In the genomic region with DNA sequence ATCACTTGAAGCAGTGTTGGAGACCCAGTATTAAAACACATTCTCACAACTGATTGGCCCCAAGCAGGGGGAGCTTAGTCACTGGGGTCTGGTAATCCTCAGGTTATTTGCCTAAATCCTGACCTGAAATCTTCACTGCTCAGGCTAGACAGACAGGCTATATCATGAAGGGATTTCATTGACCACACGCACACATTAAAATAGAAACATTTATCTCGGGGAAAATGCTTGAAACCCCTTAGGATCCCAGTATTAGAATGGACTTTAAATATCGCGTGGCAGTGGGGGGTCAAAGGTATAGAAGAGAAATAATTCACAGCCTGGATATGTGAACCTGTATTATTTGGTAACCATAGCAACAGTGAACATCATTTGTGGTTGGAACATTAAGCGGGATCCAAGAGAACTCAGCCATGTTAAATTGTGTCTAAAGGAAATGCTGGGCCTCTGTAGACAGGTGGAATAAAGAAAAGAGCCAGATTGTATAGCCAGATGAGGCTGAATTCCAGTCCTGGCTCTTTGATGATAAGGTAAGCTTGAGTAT, we compare ENCODE assay signal across 12 mouse cellular contexts. TPM values are rescaled to one million over a fixed set of nuclear protein-coding genes. Genes with fewer than 3 reads are reported as not detected.
DNase-seq lines count a peak whose midpoint lies in the region; ATAC-seq lines count a peak whose summit lies in the region.
"Had no signal": no experiment of that assay in that cellular context is flagged by ENCODE, and none has a peak within 500 bp of the region (broad histone marks: within the 10 kb centered on the region; RNA-seq: fewer than 3 reads in every experiment).

No protein-coding gene starts in this region.

- no peak overlapping the region for H3K4me2 ChIP-seq in neural tube, embryonic 11.5 days (ENCODE audit: low read depth)
- peak overlapping the region; percentile 64 for H3K4me2 ChIP-seq in forebrain, embryonic 13.5 days
- peak overlapping the region; percentile 57 for H3K4me2 ChIP-seq in midbrain, embryonic 14.5 days (ENCODE audit: low read length)

- H3K4me1 ChIP-seq in neural tube, embryonic 11.5 days (ENCODE audit: control insufficient read depth, insufficient read depth, low read length): no peaks in the 10 kb centered on the region
- peaks cover 16% of the 10 kb centered on the region; the same call in 1 of the 2 replicates for H3K4me1 ChIP-seq in forebrain, embryonic 13.5 days
- H3K4me1 ChIP-seq in midbrain, embryonic 14.5 days (ENCODE audit: control insufficient read depth, insufficient read depth, low read length): peaks cover 14% of the 10 kb centered on the region

- H3K27me3 ChIP-seq in neural tube, embryonic 11.5 days (ENCODE audit: control insufficient read depth, insufficient read depth, low read length): 0 out of 2 replicates have a peak, but pooled peaks cover 5% of the 10 kb centered on the region
- H3K27me3 ChIP-seq in forebrain, embryonic 13.5 days: no peaks in the 10 kb centered on the region; the same call in 1 of the 2 replicates
- no peaks in the 10 kb centered on the region for H3K27me3 ChIP-seq in midbrain, embryonic 14.5 days (ENCODE audit: control insufficient read depth, insufficient read depth, low read length)

- H3K27ac ChIP-seq in neural tube, embryonic 11.5 days (ENCODE audit: low read depth, low read length): no peak overlapping the region
- H3K27ac ChIP-seq in forebrain, embryonic 13.5 days: no peak overlapping the region
- no peak overlapping the region for H3K27ac ChIP-seq in midbrain, embryonic 14.5 days (replicated peaks; ENCODE audit: low read depth, low read length)

- H3K9ac ChIP-seq in neural tube, embryonic 11.5 days (ENCODE audit: low read length): no peak overlapping the region
- H3K9ac ChIP-seq in forebrain, embryonic 13.5 days: no peak overlapping the region
- H3K9ac ChIP-seq in midbrain, embryonic 14.5 days (replicated peaks; ENCODE audit: low read length): no peak overlapping the region

- no peaks in the 10 kb centered on the region for H3K9me3 ChIP-seq in neural tube, embryonic 11.5 days (ENCODE audit: control insufficient read depth, low read length)
- no peaks in the 10 kb centered on the region for H3K9me3 ChIP-seq in forebrain, embryonic 13.5 days (replicated peaks)
- H3K9me3 ChIP-seq in midbrain, embryonic 14.5 days (ENCODE audit: control insufficient read depth, low read length): no peaks in the 10 kb centered on the region
- H3K9me3 ChIP-seq: G1E had no signal

- no peak for DNase-seq in neural tube, embryonic 11.5 days (ENCODE audit: low spot score)
- no peak for DNase-seq in neural tube, embryonic 10.5 days (ENCODE audit: extremely low spot score, low spot score)
- DNase-seq in midbrain, embryonic 14.5 days: peak; percentile 73
- DNase-seq in thymus, postnatal 25 days: peak; percentile 64
- no peak for DNase-seq in kidney, postnatal 4 days
- DNase-seq in Muller cell, postnatal 12 days (ENCODE audit: inconsistent ontology term): no peak
- DNase-seq in lung, postnatal 14 days: no peak
- DNase-seq: adrenal gland, adult 8-10 months; cerebellum, adult 11-12 months; kidney, adult 2 months had no signal

- ATAC-seq in neural tube, embryonic 11.5 days (ENCODE audit: insufficient read depth, low FRiP score, low TSS enrichment): peak; percentile 57; the same call in 1 of the 2 replicates
- peak; percentile 46 for ATAC-seq in forebrain, embryonic 13.5 days
- ATAC-seq in midbrain, embryonic 14.5 days (ENCODE audit: low FRiP score, low TSS enrichment): peak; percentile 54; the same call in 1 of the 2 replicates

- no peak overlapping the region for H3K4me3 ChIP-seq in neural tube, embryonic 11.5 days (ENCODE audit: low read depth, low read length)
- no peak overlapping the region; the same call in 1 of the 2 replicates for H3K4me3 ChIP-seq in forebrain, embryonic 13.5 days
- H3K4me3 ChIP-seq in midbrain, embryonic 14.5 days (replicated peaks; ENCODE audit: low read depth, low read length): no peak overlapping the region

- no peaks in the 10 kb centered on the region for H3K36me3 ChIP-seq in neural tube, embryonic 11.5 days (ENCODE audit: control insufficient read depth, insufficient read depth, low read length)
- no peaks in the 10 kb centered on the region for H3K36me3 ChIP-seq in forebrain, embryonic 13.5 days (ENCODE audit: poor library complexity, severe bottlenecking)
- no peaks in the 10 kb centered on the region for H3K36me3 ChIP-seq in midbrain, embryonic 14.5 days (ENCODE audit: control insufficient read depth, insufficient read depth, low read length)
- H3K36me3 ChIP-seq: G1E had no signal

- WGBS in neural tube, embryonic 11.5 days: 73% methylated on average over 5 of the region's 5 CpGs
- WGBS in forebrain, embryonic 13.5 days: 55% methylated on average over 5 of the region's 5 CpGs
- WGBS in midbrain, embryonic 14.5 days: 46% methylated on average over 5 of the region's 5 CpGs

RNA-seq across cellular contexts. Expression of a gene that starts 22.9 kb away (rescaled TPM):
- not detected in 2 replicates for polyA plus RNA-seq in neural tube, embryonic 11.5 days (2014; fragmentation: Nextera tagmentation; extraction: Ambion mirVana)
- not detected in 2 replicates for polyA plus RNA-seq in forebrain, embryonic 13.5 days (2015; fragmentation: Nextera tagmentation; extraction: Ambion mirVana)
- polyA plus RNA-seq in midbrain, embryonic 14.5 days (2014; fragmentation: Nextera tagmentation; extraction: Ambion mirVana): not detected in 2 replicates
- polyA plus RNA-seq: G1E; kidney, adult 2 months had no signal

Comparison
In these comparisons a context has a peak if more than half of its experiments do, and no peak if none do; other contexts are left out.
1. DNase-seq: peak in midbrain, embryonic 14.5 days (single experiment) and thymus, postnatal 25 days (single experiment); none in neural tube, embryonic 11.5 days (single experiment), neural tube, embryonic 10.5 days (single experiment), kidney, postnatal 4 days (0 of 2), Muller cell, postnatal 12 days (single experiment) and lung, postnatal 14 days (single experiment).
2. Peak in every context shown above with its lines, with median percentiles within 50 percentile points of each other: ATAC-seq.